Mouse (Mus musculus) embryonic facial prominence, embryonic 11.5 days (tissue): ENCODE data around the gene Aloxe3. TPM values are rescaled to one million over a fixed set of nuclear protein-coding genes. Genes with fewer than 3 reads are reported as not detected.

ENCODE experiments used
- ATAC-seq: fragments of 200-750 bp; cut with Nextera tagmentation; replicated peaks from 2 replicates; pipeline ENCODE4 v1.8.0; 2017; ENCODE audit warnings: low read depth; ENCODE audit not compliant: insufficient number of reproducible peaks, low FRiP score, low TSS enrichment
- DNase-seq: peaks from one replicate; pipeline ENCODE4 v3.0.0-alpha.2; 2015; ENCODE audit warnings: low spot score
- H3K27ac ChIP-seq: fragments of 300-500 bp; sonication (generic); replicated peaks from 2 replicates; pipeline ENCODE4 v1.5.1; 2014; ENCODE audit warnings: mild to moderate bottlenecking, low read depth, low read length, control low read depth
- H3K27me3 ChIP-seq: fragments of 300-500 bp; sonication (generic); 2 replicates; pipeline ENCODE4 v1.6.1; 2014; ENCODE audit warnings: mild to moderate bottlenecking, low read length, moderate library complexity, mixed read lengths; ENCODE audit not compliant: control insufficient read depth, insufficient read depth
- H3K36me3 ChIP-seq: fragments of 300-500 bp; sonication (generic); replicated peaks from 2 replicates; pipeline ENCODE4 v1.6.1; 2014; ENCODE audit warnings: low read depth, mild to moderate bottlenecking, low read length, moderate library complexity, mixed read lengths; ENCODE audit not compliant: control insufficient read depth, insufficient read depth
- H3K4me1 ChIP-seq: fragments of 300-500 bp; sonication (generic); 2 replicates; pipeline ENCODE4 v1.6.1; 2014; ENCODE audit warnings: low read length, mixed read lengths; ENCODE audit not compliant: control insufficient read depth, insufficient read depth
- H3K4me2 ChIP-seq: fragments of 300-500 bp; sonication (generic); 2 replicates; pipeline ENCODE4 v1.6.1; 2014; ENCODE audit warnings: low read depth, mild to moderate bottlenecking, control low read depth, low read length, moderate library complexity
- H3K4me3 ChIP-seq: fragments of 300-500 bp; sonication (generic); 2 replicates; pipeline ENCODE4 v1.5.1; 2014; ENCODE audit warnings: low read depth, low read length, control low read depth
- H3K9ac ChIP-seq: fragments of 300-500 bp; sonication (generic); replicated peaks from 2 replicates; pipeline ENCODE4 v1.6.1; 2014; ENCODE audit warnings: mild to moderate bottlenecking, control low read depth, low read length
- H3K9me3 ChIP-seq: fragments of 300-500 bp; sonication (generic); replicated peaks from 2 replicates; pipeline ENCODE4 v1.6.1; 2016; ENCODE audit warnings: mild to moderate bottlenecking, low read length, inconsistent platforms, mixed read lengths; ENCODE audit not compliant: control insufficient read depth
- WGBS: fragments of 180-500 bp; shearing (Covaris S2); extraction: QIAGEN DNeasy Blood & Tissue Kit; methylation state at CpG from one replicate; pipeline ENCODE4 v1.1.7; 2014; 5-methylcytosine and 5-hydroxymethylcytosine counted together
- polyA plus RNA-seq: library from polyadenylated mRNA; unstranded; fragments of >200 nt; fragmentation: Nextera tagmentation; extraction: Ambion mirVana; gene quantifications from 2 replicates; pipeline ENCODE4 v1.2.1, GENCODE M21; 2014

Gene Aloxe3
- polyA plus RNA-seq, 1 experiment from 2014 or later: 0.25 TPM

GRCm38 (mm10) chr11:69135361-69135760, 9.7 kb downstream of the Aloxe3 start:
- Histone ChIP-seq H3K27me3 (no peaks in the 10 kb centered on the region), H3K4me2 (no peak overlapping the region), H3K4me1 (no peaks in the 10 kb centered on the region), H3K9me3 (no peaks in the 10 kb centered on the region), H3K9ac (no peak overlapping the region), H3K4me3 (no peak overlapping the region), H3K36me3 (no peaks in the 10 kb centered on the region), H3K27ac (no peak overlapping the region)
- 89% methylated on average over 5 of the region's 6 CpGs for WGBS
- ATAC-seq (no peak), DNase-seq (no peak)

GRCm38 (mm10) chr11:69147546-69147945, 21.9 kb downstream of the Aloxe3 start:
- Histone ChIP-seq H3K4me2 (no peak overlapping the region), H3K27me3 (peaks cover 3% of the 10 kb centered on the region; the same call in 1 of the 2 replicates), H3K9ac (no peak overlapping the region), H3K9me3 (no peaks in the 10 kb centered on the region), H3K27ac (no peak overlapping the region), H3K4me3 (no peak overlapping the region), H3K36me3 (no peaks in the 10 kb centered on the region), H3K4me1 (peaks cover 3% of the 10 kb centered on the region; the same call in 1 of the 2 replicates)
- no peak for ATAC-seq
- no peak for DNase-seq
- 80% methylated on average over 7 of the region's 7 CpGs for WGBS

GRCm38 (mm10) chr11:69148451-69148960, 22.8 kb downstream of the Aloxe3 start:
- no peak overlapping the region for H3K27ac ChIP-seq
- H3K36me3 ChIP-seq: no peaks in the 10 kb centered on the region
- 87% methylated on average over 5 of the region's 5 CpGs for WGBS
- no peak overlapping the region for H3K4me3 ChIP-seq
- no peaks in the 10 kb centered on the region for H3K9me3 ChIP-seq
- peaks cover 3% of the 10 kb centered on the region; the same call in 1 of the 2 replicates for H3K4me1 ChIP-seq
- no peak overlapping the region for H3K4me2 ChIP-seq
- peaks cover 3% of the 10 kb centered on the region; the same call in 1 of the 2 replicates for H3K27me3 ChIP-seq
- DNase-seq: no peak
- H3K9ac ChIP-seq: no peak overlapping the region
- ATAC-seq: no peak

GRCm38 (mm10) chr11:69149728-69150127, 24.0 kb downstream of the Aloxe3 start:
- H3K4me2 ChIP-seq: no peak overlapping the region
- no peak overlapping the region for H3K9ac ChIP-seq
- ATAC-seq (no peak), DNase-seq (no peak)
- H3K9me3 ChIP-seq: no peaks in the 10 kb centered on the region
- 80% methylated on average over 6 of the region's 6 CpGs for WGBS
- no peak overlapping the region for H3K27ac ChIP-seq
- H3K4me1 ChIP-seq: peaks cover 3% of the 10 kb centered on the region; the same call in 1 of the 2 replicates
- H3K36me3 ChIP-seq: no peaks in the 10 kb centered on the region
- H3K4me3 ChIP-seq: no peak overlapping the region
- peaks cover 3% of the 10 kb centered on the region; the same call in 1 of the 2 replicates for H3K27me3 ChIP-seq

- H3K9me3 ChIP-seq: no peaks in the 10 kb centered on the region
- H3K27ac ChIP-seq: no peak overlapping the region
- peaks cover 3% of the 10 kb centered on the region; the same call in 1 of the 2 replicates for H3K4me1 ChIP-seq
- H3K36me3 ChIP-seq: no peaks in the 10 kb centered on the region
- WGBS: 13% methylated on average over 7 of the region's 7 CpGs
- H3K4me2 ChIP-seq: peak overlapping the region; percentile 36
- DNase-seq (peak; percentile 84), ATAC-seq (0 out of 2 replicates have a peak, but pooled peaks have one; percentile 29)
- H3K4me3 ChIP-seq: no peak overlapping the region
- H3K27me3 ChIP-seq: peaks cover 3% of the 10 kb centered on the region; the same call in 1 of the 2 replicates
- H3K9ac ChIP-seq: no peak overlapping the region; the same call in 1 of the 2 replicates
These were observed 24.7 kb downstream of the Aloxe3 start for GRCm38 (mm10) chr11:69150444-69150843.

- ATAC-seq (no peak), DNase-seq (peak; percentile 70)
- H3K9me3 ChIP-seq: no peaks in the 10 kb centered on the region
- H3K27me3 ChIP-seq: peaks cover 3% of the 10 kb centered on the region; the same call in 1 of the 2 replicates
- 49% methylated on average over 6 of the region's 6 CpGs for WGBS
- H3K36me3 ChIP-seq: no peaks in the 10 kb centered on the region
- no peak overlapping the region for H3K27ac ChIP-seq
- H3K4me3 ChIP-seq: no peak overlapping the region
- H3K9ac ChIP-seq: peak overlapping the region; percentile 18; the same call in 1 of the 2 replicates
- H3K4me1 ChIP-seq: peaks cover 3% of the 10 kb centered on the region; the same call in 1 of the 2 replicates
- H3K4me2 ChIP-seq: peak overlapping the region; percentile 36
These were observed 25.3 kb downstream of the Aloxe3 start for GRCm38 (mm10) chr11:69151004-69151403.

- Histone ChIP-seq H3K4me2 (no peak overlapping the region), H3K27ac (no peak overlapping the region), H3K27me3 (peaks cover 11% of the 10 kb centered on the region), H3K4me1 (peaks cover 3% of the 10 kb centered on the region), H3K9me3 (no peaks in the 10 kb centered on the region), H3K36me3 (no peaks in the 10 kb centered on the region), H3K4me3 (no peak overlapping the region), H3K9ac (no peak overlapping the region)
- DNase-seq (no peak), ATAC-seq (no peak)
- 87% methylated on average over 8 of the region's 8 CpGs for WGBS
These were observed 28.1 kb downstream of the Aloxe3 start for GRCm38 (mm10) chr11:69153831-69154230.

GRCm38 (mm10) chr11:69155351-69155750, 29.7 kb downstream of the Aloxe3 start:
- Histone ChIP-seq H3K27me3 (peaks cover 11% of the 10 kb centered on the region), H3K9me3 (no peaks in the 10 kb centered on the region)
- 58% methylated on average over 1 of the region's 1 CpGs for WGBS

More at GRCm38 (mm10) chr11:69155351-69155750, 29.7 kb downstream of the Aloxe3 start:
- Histone ChIP-seq H3K4me3 (no peak overlapping the region), H3K36me3 (no peaks in the 10 kb centered on the region), H3K27ac (no peak overlapping the region), H3K4me1 (peaks cover 3% of the 10 kb centered on the region), H3K4me2 (no peak overlapping the region), H3K9ac (no peak overlapping the region)
- no peak for DNase-seq
- no peak for ATAC-seq
